Mouse (Mus musculus) cortical plate, adult 2 months (tissue): ENCODE measurements at regions not wholly inside any gene's neighbourhood (a gene's known extent, or its start where the extent isn't known, plus 50 kb on each side); places are given as distances from the start of the nearest gene placed in this dataset.

ENCODE experiments used
- H3K27ac ChIP-seq: fragments of 200-500 bp; 2 replicates; pipeline ENCODE4 v1.5.1; 2012; ENCODE audit warnings: low read length, control low read depth, inconsistent platforms; ENCODE audit not compliant: insufficient read depth
- H3K4me1 ChIP-seq: fragments of 200-500 bp; 2 replicates; pipeline ENCODE4 v1.6.1; 2011; ENCODE audit warnings: low read length; ENCODE audit not compliant: control insufficient read depth, insufficient read depth
- H3K4me3 ChIP-seq: fragments of 200-500 bp; 2 replicates; pipeline ENCODE4 v1.5.1; 2011; ENCODE audit warnings: mild to moderate bottlenecking, low read length, control low read depth; ENCODE audit not compliant: insufficient read depth
- CTCF ChIP-seq: fragments of 200-500 bp; IDR thresholded peaks from 2 replicates; pipeline ENCODE4 v1.5.1; 2011; ENCODE audit warnings: mild to moderate bottlenecking, control low read depth, low read length; ENCODE audit not compliant: insufficient read depth; ENCODE audit errors: extremely low read depth
- POLR2A ChIP-seq: fragments of 200-500 bp; IDR thresholded peaks from 2 replicates; pipeline ENCODE4 v1.6.1; 2011; ENCODE audit warnings: mild to moderate bottlenecking, low read length, control low read depth; ENCODE audit not compliant: insufficient read depth; ENCODE audit errors: extremely low read depth

DNA sequence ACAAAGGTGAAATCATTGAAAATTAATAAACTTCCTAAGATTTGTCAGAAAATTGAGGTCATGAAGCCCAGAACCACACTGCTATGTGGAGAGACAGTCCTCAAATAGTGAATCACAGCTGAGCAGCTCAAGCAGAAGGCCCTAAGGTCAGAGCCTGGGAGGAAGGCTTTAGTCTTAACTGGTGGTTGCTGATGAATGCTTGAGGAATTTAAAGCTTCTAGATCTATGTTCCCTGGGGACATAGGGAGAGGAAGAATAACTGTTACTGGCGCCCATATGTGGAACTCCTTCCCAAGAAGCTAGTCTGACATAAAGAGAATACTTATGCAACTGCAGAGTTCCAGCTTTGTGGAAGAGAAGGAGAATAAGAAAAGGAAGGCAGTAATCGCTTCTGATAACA, 919.5 kb downstream of the D3Ertd751e start:
- Histone ChIP-seq H3K4me1 (no peaks in the 10 kb centered on the region), H3K4me3 (no peak overlapping the region), H3K27ac (no peak overlapping the region)
- TF ChIP-seq CTCF, result no peak
- no peak for TF ChIP-seq POLR2A

DNA sequence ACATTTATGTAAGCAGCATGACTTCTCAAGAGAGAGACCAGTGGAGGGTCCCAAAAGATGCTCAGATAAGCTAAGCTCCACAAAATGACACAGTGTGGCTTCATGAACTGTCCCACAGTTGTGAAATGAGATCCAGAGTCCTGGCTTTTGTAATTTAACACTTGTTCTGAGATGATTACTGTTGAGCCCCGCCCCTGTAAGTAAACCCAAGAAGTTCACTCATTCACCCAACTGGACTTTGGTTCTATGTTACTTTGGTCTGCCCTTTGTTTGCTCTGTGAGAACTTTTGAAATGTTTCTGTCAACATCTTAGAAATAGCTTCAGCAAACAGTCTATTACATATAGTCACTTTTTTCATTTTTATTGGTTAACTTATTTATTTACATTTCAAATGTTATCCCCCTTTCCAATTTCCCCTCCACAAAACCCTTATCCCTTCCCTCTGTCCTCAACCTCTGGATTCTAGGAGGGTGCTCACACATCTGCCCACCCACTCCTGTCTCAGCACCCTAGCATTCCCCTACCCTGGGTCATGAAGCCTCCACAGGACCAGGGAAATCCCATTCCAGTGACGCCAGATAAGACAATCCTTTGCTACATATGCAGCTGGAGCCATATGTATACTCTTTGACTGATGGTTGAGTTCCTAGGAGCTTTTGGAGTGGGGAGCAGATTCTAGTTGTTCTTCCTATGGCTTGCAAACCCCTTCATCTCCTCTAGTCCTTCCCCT, 934.4 kb downstream of the D3Ertd751e start:
- Histone ChIP-seq H3K27ac (no peak overlapping the region), H3K4me3 (no peak overlapping the region), H3K4me1 (no peaks in the 10 kb centered on the region)
- TF ChIP-seq CTCF, result no peak

DNA sequence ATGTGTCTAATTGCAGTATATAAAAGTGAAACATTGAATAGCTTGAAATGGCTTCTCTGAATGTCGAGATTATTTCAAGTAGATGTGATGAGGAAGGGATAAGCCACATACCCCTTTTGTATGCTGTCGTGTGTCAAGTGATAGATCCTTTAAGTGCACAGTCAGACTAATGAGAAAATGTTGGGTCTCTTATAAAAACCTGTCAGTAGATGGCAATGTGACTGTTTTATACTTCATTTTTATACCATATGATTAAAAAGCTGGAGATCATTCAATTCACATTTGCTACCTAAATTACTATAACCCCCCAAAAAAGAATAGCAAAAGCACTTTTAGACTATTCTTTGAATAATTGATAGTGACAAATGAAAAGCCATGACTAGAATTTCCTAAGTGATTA, 952.3 kb downstream of the D3Ertd751e start:
- Histone ChIP-seq H3K4me3 (no peak overlapping the region), H3K27ac (no peak overlapping the region), H3K4me1 (no peaks in the 10 kb centered on the region)
- TF ChIP-seq CTCF, result no peak
- no peak for TF ChIP-seq POLR2A

DNA sequence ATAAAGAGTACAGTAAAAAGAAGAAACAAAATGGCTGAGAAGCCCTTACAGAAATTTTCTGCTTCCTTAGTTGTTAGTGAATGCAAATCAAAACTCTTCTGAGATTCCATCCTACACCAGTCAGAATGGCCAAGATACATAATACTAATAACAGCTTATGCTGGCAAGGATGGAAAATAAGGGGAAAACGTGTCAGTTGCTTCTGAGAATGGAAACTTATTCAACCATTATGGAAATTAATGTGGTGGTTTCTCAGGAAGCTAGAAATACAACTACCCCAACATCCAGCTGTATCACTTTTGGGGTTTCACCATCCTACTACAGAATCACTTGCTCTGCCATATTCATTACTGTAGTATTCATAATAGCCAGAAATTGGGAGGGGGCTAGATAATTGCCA, 996.5 kb downstream of the D3Ertd751e start:
- H3K4me3 ChIP-seq, result no peak overlapping the region
- no peaks in the 10 kb centered on the region for H3K4me1 ChIP-seq
- TF ChIP-seq POLR2A (no peak), CTCF (no peak)
- H3K27ac ChIP-seq, result no peak overlapping the region

DNA sequence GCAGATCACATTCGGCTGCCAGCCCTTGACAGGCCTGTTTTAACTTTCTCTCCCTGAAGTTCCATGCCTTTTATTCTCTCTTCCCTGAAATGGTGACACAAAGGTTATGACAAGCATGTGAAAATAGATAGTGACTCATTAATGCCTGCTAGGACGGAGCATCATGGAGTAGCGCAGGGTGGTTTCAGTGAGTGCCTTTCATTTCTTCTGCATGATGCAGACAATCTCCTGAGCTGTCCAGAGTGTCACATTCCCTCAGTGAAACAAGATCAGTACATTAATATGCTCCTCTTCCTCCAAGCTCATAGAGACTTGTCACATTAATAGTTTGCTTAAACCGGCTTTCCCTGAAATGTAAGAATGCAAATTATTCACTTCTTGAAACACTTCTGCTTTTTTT, 1010.7 kb downstream of the D3Ertd751e start:
- Histone ChIP-seq H3K4me3 (no peak overlapping the region), H3K27ac (no peak overlapping the region), H3K4me1 (no peaks in the 10 kb centered on the region)
- no peak for TF ChIP-seq CTCF
- no peak for TF ChIP-seq POLR2A

DNA sequence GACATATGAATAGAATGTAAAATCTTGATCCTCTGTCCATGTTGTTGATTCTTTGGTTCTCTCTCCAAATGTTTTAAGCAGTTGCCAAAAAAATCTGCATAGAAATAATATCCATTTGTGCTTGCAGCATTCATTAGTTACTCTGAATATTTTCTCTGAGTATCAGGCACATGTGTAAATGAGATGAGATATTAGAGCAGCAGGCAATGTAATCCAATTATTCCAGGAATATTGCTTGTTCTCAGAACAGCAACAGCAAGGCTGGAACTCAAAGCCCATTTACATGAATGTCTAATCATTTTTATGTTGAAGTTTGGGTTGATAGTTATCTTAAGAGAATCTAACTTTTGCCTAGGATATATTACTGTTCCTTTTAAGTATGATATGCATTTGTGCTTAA, 1014.9 kb downstream of the D3Ertd751e start:
- Histone ChIP-seq H3K4me3 (no peak overlapping the region), H3K4me1 (no peaks in the 10 kb centered on the region), H3K27ac (no peak overlapping the region)
- TF ChIP-seq CTCF (no peak), POLR2A (no peak)

DNA sequence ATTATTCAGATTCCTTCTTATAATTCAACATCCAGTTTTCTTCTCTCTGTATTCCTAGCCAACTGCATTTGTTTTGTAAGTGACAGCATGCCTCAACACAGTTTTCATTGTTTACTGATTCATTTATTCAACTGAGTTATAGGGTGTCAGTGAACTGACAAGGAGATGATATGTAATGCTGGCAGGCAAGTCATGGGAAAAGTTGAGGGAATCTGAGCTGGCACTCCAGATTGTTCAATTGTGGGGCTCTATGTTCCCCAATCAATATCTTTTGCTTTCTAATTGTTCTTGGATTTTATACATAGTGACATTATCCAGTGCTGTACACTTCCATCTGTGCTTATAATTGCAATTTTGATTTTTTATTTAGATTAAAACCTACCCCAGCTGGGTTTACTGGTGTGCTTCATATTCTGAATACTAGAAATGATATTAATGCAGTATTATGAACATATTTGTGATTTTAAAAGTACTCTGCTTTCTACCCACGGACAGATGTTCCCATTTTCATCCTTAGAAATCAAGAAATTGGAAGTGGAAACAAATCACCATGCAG, 1015.5 kb downstream of the D3Ertd751e start:
- no peaks in the 10 kb centered on the region for H3K4me1 ChIP-seq
- no peak overlapping the region for H3K27ac ChIP-seq
- TF ChIP-seq CTCF (no peak), POLR2A (no peak)
- no peak overlapping the region for H3K4me3 ChIP-seq

DNA sequence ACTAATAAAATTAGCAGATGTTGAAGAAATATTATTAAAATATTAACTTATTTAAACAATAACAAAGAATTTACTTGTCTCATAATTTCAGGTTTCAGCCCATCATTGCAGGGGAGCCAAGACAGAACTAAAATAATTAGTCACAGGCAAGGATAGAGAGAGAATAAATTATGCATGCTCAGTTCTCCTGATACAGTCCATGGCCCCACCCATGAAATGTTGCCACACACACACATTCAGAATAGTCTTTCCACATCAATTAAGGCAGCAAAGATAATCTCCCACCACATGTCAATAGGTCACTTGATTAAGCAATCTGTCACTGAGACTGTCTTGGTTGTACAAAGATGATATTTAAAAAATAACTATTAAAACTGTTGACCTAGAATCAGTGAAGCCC, 1019.8 kb downstream of the D3Ertd751e start:
- Histone ChIP-seq H3K4me3 (no peak overlapping the region), H3K27ac (no peak overlapping the region), H3K4me1 (no peaks in the 10 kb centered on the region)
- TF ChIP-seq CTCF (no peak), POLR2A (no peak)

DNA sequence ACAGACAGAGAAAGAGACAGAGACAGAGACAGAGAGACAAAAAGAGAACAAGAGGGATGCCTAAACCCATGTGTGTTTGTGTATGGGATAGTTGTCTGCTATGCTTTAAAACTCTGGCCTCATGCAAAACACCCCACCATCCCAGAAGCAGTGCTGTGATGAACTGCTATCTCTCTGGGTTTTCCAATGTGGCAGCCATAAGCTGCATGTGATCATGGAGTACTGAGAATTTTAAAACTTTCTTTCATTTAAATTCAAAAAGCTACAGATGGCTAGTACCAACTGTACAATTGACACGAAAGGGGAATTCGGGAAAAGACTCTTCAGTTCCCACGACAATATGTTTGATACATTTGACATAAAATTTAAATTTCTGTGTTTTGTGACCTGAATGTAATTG, 1041.1 kb downstream of the D3Ertd751e start:
- no peaks in the 10 kb centered on the region for H3K4me1 ChIP-seq
- TF ChIP-seq POLR2A (no peak), CTCF (no peak)
- peak overlapping the region; percentile 45; the same call in 1 of the 2 replicates for H3K27ac ChIP-seq
- H3K4me3 ChIP-seq, result no peak overlapping the region

DNA sequence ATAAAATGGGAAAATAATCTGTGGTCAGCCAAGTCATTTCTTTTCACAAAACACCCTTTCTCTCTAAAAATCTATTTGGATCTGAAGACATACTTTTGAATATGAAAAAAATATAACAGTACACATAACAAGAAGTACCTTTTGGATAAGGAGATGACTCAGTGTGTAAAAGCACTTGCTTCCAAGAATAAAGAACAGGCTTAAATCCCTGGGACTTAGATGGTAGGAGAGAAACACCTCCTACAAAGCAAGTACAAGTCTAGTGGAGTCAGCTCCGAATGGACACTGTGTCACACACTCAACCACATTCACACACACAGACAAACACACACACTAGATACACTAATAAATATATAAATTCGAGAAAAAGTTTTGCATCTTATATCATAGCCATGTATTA, 1041.8 kb downstream of the D3Ertd751e start:
- H3K4me1 ChIP-seq, result no peaks in the 10 kb centered on the region
- no peak overlapping the region for H3K27ac ChIP-seq
- no peak for TF ChIP-seq POLR2A
- no peak for TF ChIP-seq CTCF
- no peak overlapping the region for H3K4me3 ChIP-seq
